Mouse (Mus musculus): ENCODE results near the gene Desi1. TPM values are rescaled to one million over a fixed set of nuclear protein-coding genes. Genes with fewer than 3 reads are reported as not detected.

Desi1 gene
- polyA plus RNA-seq, 1 experiment from 2014 or later, result 28.4 TPM

GRCm38 (mm10) chr15:81943176-81943749 is 90.4 kb downstream of the Desi1 start:
- Histone ChIP-seq H3K9ac (replicated peaks; ENCODE audit: low read length) (0 out of 2 replicates have a peak overlapping the region, but pooled peaks have one; percentile 22), H3K4me1 (ENCODE audit: insufficient read depth, low read length) (peaks cover 14% of the 10 kb centered on the region), H3K27me3 (ENCODE audit: insufficient read depth, low read length) (no peaks in the 10 kb centered on the region), H3K27ac (ENCODE audit: low read length) (0 out of 2 replicates have a peak overlapping the region, but pooled peaks have one; percentile 34), H3K36me3 (ENCODE audit: insufficient read depth, low read length) (no peaks in the 10 kb centered on the region; the same call in none of the 2 replicates), H3K9me3 (ENCODE audit: low read length) (no peaks in the 10 kb centered on the region), H3K4me3 (ENCODE audit: low read length) (no peak overlapping the region), H3K4me2 (replicated peaks; ENCODE audit: low read depth, low read length) (peak overlapping the region; percentile 14)
- WGBS, result 17% methylated on average over 9 of the region's 9 CpGs
- peak; percentile 58 for ATAC-seq (ENCODE audit: low FRiP score, low TSS enrichment)

Other genes starting within 250 kb of the Desi1 start
- 25.7 and 28.9 TPM in 2 replicates for gene Tef, start 231.4 kb downstream of the Desi1 start, polyA plus RNA-seq (2015; fragmentation: Nextera tagmentation; extraction: Ambion mirVana)
- 29.6 and 32.6 TPM in 2 replicates for gene Tob2, start 175.1 kb downstream of the Desi1 start, polyA plus RNA-seq (2015; fragmentation: Nextera tagmentation; extraction: Ambion mirVana)
- gene Phf5a, start 162.0 kb downstream of the Desi1 start, polyA plus RNA-seq (2015; fragmentation: Nextera tagmentation; extraction: Ambion mirVana), result 167 and 172 TPM in 2 replicates
- gene Aco2, start 161.6 kb downstream of the Desi1 start, polyA plus RNA-seq (2015; fragmentation: Nextera tagmentation; extraction: Ambion mirVana), result 281 and 293 TPM in 2 replicates
- 95.5 and 98.5 TPM in 2 replicates for gene Polr3h, start 107.6 kb downstream of the Desi1 start, polyA plus RNA-seq (2015; fragmentation: Nextera tagmentation; extraction: Ambion mirVana)
- gene Csdc2, start 97.1 kb downstream of the Desi1 start, polyA plus RNA-seq (2015; fragmentation: Nextera tagmentation; extraction: Ambion mirVana), result 35.2 and 38.1 TPM in 2 replicates
- 33.6 and 37.3 TPM in 2 replicates for gene Pmm1, start 72.9 kb downstream of the Desi1 start, polyA plus RNA-seq (2015; fragmentation: Nextera tagmentation; extraction: Ambion mirVana)
- not detected in 2 replicates for gene 1700029P11Rik, start 53.3 kb downstream of the Desi1 start, polyA plus RNA-seq (2015; fragmentation: Nextera tagmentation; extraction: Ambion mirVana)
- gene Xrcc6, start 46.0 kb downstream of the Desi1 start, polyA plus RNA-seq (2015; fragmentation: Nextera tagmentation; extraction: Ambion mirVana), result 89.2 and 89.4 TPM in 2 replicates
- gene Snu13, start 13.7 kb upstream of the Desi1 start, polyA plus RNA-seq (2015; fragmentation: Nextera tagmentation; extraction: Ambion mirVana), result 283 and 300 TPM in 2 replicates
- not detected in 2 replicates for gene 4930407I10Rik, start 25.3 kb upstream of the Desi1 start, polyA plus RNA-seq (2015; fragmentation: Nextera tagmentation; extraction: Ambion mirVana)
- gene Mei1, start 36.1 kb upstream of the Desi1 start, polyA plus RNA-seq (2015; fragmentation: Nextera tagmentation; extraction: Ambion mirVana), result 0.10 TPM in 1 of 2 replicates, not detected in the other
- 17.3 and 19.5 TPM in 2 replicates for gene Ccdc134, start 94.1 kb upstream of the Desi1 start, polyA plus RNA-seq (2015; fragmentation: Nextera tagmentation; extraction: Ambion mirVana)
- gene Srebf2, start 113.3 kb upstream of the Desi1 start, polyA plus RNA-seq (2015; fragmentation: Nextera tagmentation; extraction: Ambion mirVana), result 134 and 144 TPM in 2 replicates
- 0.41 and 0.62 TPM in 2 replicates for gene Shisa8, start 179.0 kb upstream of the Desi1 start, polyA plus RNA-seq (2015; fragmentation: Nextera tagmentation; extraction: Ambion mirVana)
- 0.15 TPM in 1 of 2 replicates, not detected in the other for gene Tnfrsf13c, start 190.5 kb upstream of the Desi1 start, polyA plus RNA-seq (2015; fragmentation: Nextera tagmentation; extraction: Ambion mirVana)
- gene Cenpm, start 210.9 kb upstream of the Desi1 start, polyA plus RNA-seq (2015; fragmentation: Nextera tagmentation; extraction: Ambion mirVana), result 65.9 and 71.2 TPM in 2 replicates
- gene 1500009C09Rik, start 218.5 kb upstream of the Desi1 start, polyA plus RNA-seq (2015; fragmentation: Nextera tagmentation; extraction: Ambion mirVana), result not detected in 2 replicates
- gene Sept3, start 241.0 kb upstream of the Desi1 start, polyA plus RNA-seq (2015; fragmentation: Nextera tagmentation; extraction: Ambion mirVana), result 8.6 and 11.3 TPM in 2 replicates

Data from kidney, embryonic 16.5 days (tissue).